Mouse (Mus musculus): Measurements from ENCODE around the gene Nuak1.

Nuak1 gene

GRCm38 (mm10) chr10:84339456-84339855, 100.9 kb downstream of the Nuak1 start:
- no peak for DNase-seq (ENCODE audit: low read depth, low spot score)

- no peak for DNase-seq (ENCODE audit: low read depth, low spot score)
These were observed 101.6 kb downstream of the Nuak1 start for GRCm38 (mm10) chr10:84338752-84339151.

GRCm38 (mm10) chr10:84335441-84335840, 105.0 kb downstream of the Nuak1 start:
- no peak for DNase-seq (ENCODE audit: low read depth, low spot score)

- no peak for DNase-seq (ENCODE audit: low read depth, low spot score)
These were observed 110.6 kb downstream of the Nuak1 start for GRCm38 (mm10) chr10:84329822-84330221.

- DNase-seq (ENCODE audit: low read depth, low spot score) = no peak
These were observed 111.1 kb downstream of the Nuak1 start for GRCm38 (mm10) chr10:84329336-84329735.

- DNase-seq (ENCODE audit: low read depth, low spot score) = no peak
These were observed 116.4 kb downstream of the Nuak1 start for GRCm38 (mm10) chr10:84324018-84324417.

Data from WW6 (cell line).